Mouse (Mus musculus): Measurements from ENCODE around the gene Tspan17. TPM values are rescaled to one million over a fixed set of nuclear protein-coding genes. Genes with fewer than 3 reads are reported as not detected.

The Tspan17 gene
- polyA plus RNA-seq, 1 experiment from 2014 or later: 25.5 TPM

Other genes starting within 250 kb of the Tspan17 start
- 240 and 277 TPM in 2 replicates for gene 4833439L19Rik, start 223.9 kb upstream of the Tspan17 start, polyA plus RNA-seq (2014; fragmentation: Nextera tagmentation; extraction: Ambion mirVana)
- 88.1 and 117 TPM in 2 replicates for gene Arl10, start 214.4 kb upstream of the Tspan17 start, polyA plus RNA-seq (2014; fragmentation: Nextera tagmentation; extraction: Ambion mirVana)
- gene Nop16, start 199.3 kb upstream of the Tspan17 start, polyA plus RNA-seq (2014; fragmentation: Nextera tagmentation; extraction: Ambion mirVana): 36.5 and 44.2 TPM in 2 replicates
- 219 and 273 TPM in 2 replicates for gene Higd2a, start 199.2 kb upstream of the Tspan17 start, polyA plus RNA-seq (2014; fragmentation: Nextera tagmentation; extraction: Ambion mirVana)
- gene Cltb, start 178.0 kb upstream of the Tspan17 start, polyA plus RNA-seq (2014; fragmentation: Nextera tagmentation; extraction: Ambion mirVana): 127 and 188 TPM in 2 replicates
- 86.9 and 98.5 TPM in 2 replicates for gene Faf2, start 167.6 kb upstream of the Tspan17 start, polyA plus RNA-seq (2014; fragmentation: Nextera tagmentation; extraction: Ambion mirVana)
- gene Rnf44, start 95.5 kb upstream of the Tspan17 start, polyA plus RNA-seq (2014; fragmentation: Nextera tagmentation; extraction: Ambion mirVana): 78.6 and 88.1 TPM in 2 replicates
- gene Cdhr2, start 87.9 kb upstream of the Tspan17 start, polyA plus RNA-seq (2014; fragmentation: Nextera tagmentation; extraction: Ambion mirVana): 0.22 and 0.23 TPM in 2 replicates
- gene Gprin1, start 39.5 kb upstream of the Tspan17 start, polyA plus RNA-seq (2014; fragmentation: Nextera tagmentation; extraction: Ambion mirVana): 19.1 and 29.4 TPM in 2 replicates
- gene Sncb, start 22.8 kb upstream of the Tspan17 start, polyA plus RNA-seq (2014; fragmentation: Nextera tagmentation; extraction: Ambion mirVana): 37.5 and 53.7 TPM in 2 replicates
- gene Eif4e1b, start 5.4 kb upstream of the Tspan17 start, polyA plus RNA-seq (2014; fragmentation: Nextera tagmentation; extraction: Ambion mirVana): not detected in 2 replicates
- 12.6 and 15.9 TPM in 2 replicates for gene Unc5a, start 160.0 kb downstream of the Tspan17 start, polyA plus RNA-seq (2014; fragmentation: Nextera tagmentation; extraction: Ambion mirVana)
- gene Hk3, start 232.0 kb downstream of the Tspan17 start, polyA plus RNA-seq (2014; fragmentation: Nextera tagmentation; extraction: Ambion mirVana): 0.40 and 1.1 TPM in 2 replicates